ENCODE assay signal across 19 mouse cellular contexts in the genomic region with DNA sequence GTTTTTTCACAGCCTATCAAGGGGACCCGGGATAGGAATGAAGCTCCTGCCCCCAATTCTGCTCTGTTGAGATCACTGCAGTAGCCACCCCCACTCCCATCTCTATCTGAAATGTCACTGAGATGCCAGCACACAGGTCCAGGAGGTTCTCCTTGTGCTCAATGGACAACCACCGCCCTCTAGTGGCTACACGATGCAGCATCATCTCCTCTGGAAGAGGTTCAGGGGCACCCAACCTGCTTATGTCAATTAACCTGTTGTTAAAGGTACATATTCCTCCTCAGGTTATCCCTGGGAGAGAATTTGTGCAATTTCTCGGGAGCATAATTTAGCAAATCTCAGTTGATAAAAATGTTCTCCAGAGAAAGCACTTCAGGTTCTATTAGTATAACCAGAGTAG. TPM values are rescaled to one million over a fixed set of nuclear protein-coding genes. Genes with fewer than 3 reads are reported as not detected.
DNase-seq lines count a peak whose midpoint lies in the region; ATAC-seq and TF ChIP-seq lines count a peak whose summit lies in the region.
"Not testable (repeated sequence)": the region's sequence is repeated elsewhere in the genome, so short reads cannot be mapped to it uniquely, and the experiment has no call there.
"Had no signal": no experiment of that assay in that cellular context is flagged by ENCODE, and none has a peak within 500 bp of the region (broad histone marks: within the 10 kb centered on the region; RNA-seq: fewer than 3 reads in every experiment).

No protein-coding gene starts in this region.

- H3K9me3 ChIP-seq in kidney, postnatal 0 days (replicated peaks; ENCODE audit: low read length): not testable (repeated sequence)

- not testable (repeated sequence) for ATAC-seq in kidney, postnatal 0 days (replicated peaks; ENCODE audit: low FRiP score, low read depth)

- not testable (repeated sequence) for H3K4me2 ChIP-seq in kidney, postnatal 0 days (ENCODE audit: low read length)

- H3K36me3 ChIP-seq in heart, adult 2 months (ENCODE audit: control insufficient read depth, insufficient read depth, low read length); kidney, postnatal 0 days (ENCODE audit: insufficient read depth, low read length): not testable (repeated sequence)

- 5% methylated on average over 3 of the region's 4 CpGs for WGBS in heart, adult 2 months
- WGBS in kidney, postnatal 0 days: 8% methylated on average over 3 of the region's 4 CpGs

- not testable (repeated sequence) for H3K27me3 ChIP-seq in heart, adult 2 months (ENCODE audit: control insufficient read depth, insufficient read depth, low read length); kidney, postnatal 0 days (ENCODE audit: insufficient read depth, low read length)

- H3K4me1 ChIP-seq in heart, adult 2 months (ENCODE audit: control insufficient read depth, insufficient read depth, low read length); kidney, postnatal 0 days (replicated peaks; ENCODE audit: insufficient read depth, low read length): not testable (repeated sequence)

- peak; percentile 14 for DNase-seq in 416B (ENCODE audit: low read depth)
- DNase-seq in adrenal gland, postnatal 25 days: peak; percentile 41
- DNase-seq in cerebellum, adult 9-11 months: peak; percentile 21
- peak in 1 of 2 experiments; percentile 7 for DNase-seq in heart, adult 2 months
- not testable (repeated sequence) for DNase-seq in kidney, postnatal 0 days (ENCODE audit: low spot score)
- DNase-seq in left cerebral cortex, adult 2 months (ENCODE audit: extremely low spot score in 1 of 2, low spot score in 2 of 2): peak; percentile 37 to 44
- DNase-seq in lung, postnatal 36 days: peak; percentile 45
- peak; percentile 40 for DNase-seq in thymus, postnatal 14 days

- H3K79me2 ChIP-seq in heart, adult 2 months (replicated peaks; ENCODE audit: control insufficient read depth, insufficient read depth, low read length): not testable (repeated sequence)

- intact Hi-C loops in heart, adult 2 months (cut with DNase I); left cerebral cortex, adult 2 months (cut with DNase I): not testable (repeated sequence)

- not testable (repeated sequence) for H3K4me3 ChIP-seq in heart, adult 2 months; kidney, postnatal 0 days (replicated peaks; ENCODE audit: low read depth, low read length); left cerebral cortex, adult 2 months

- not testable (repeated sequence) for H3K9ac ChIP-seq in heart, adult 2 months (ENCODE audit: low read depth, low read length); kidney, postnatal 0 days (ENCODE audit: low read depth, low read length)

- peak; percentile 49 for TF ChIP-seq CTCF in heart, adult 2 months (IDR thresholded peaks at IDR 0.05)
- peak; percentile 48 for TF ChIP-seq CTCF in kidney, postnatal 0 days (IDR thresholded peaks at IDR 0.05; ENCODE audit: low read depth)
- peak; percentile 45 for TF ChIP-seq CTCF in left cerebral cortex, adult 2 months (IDR thresholded peaks at IDR 0.05)

- not testable (repeated sequence) for H3K27ac ChIP-seq in heart, adult 2 months; kidney, postnatal 0 days; left cerebral cortex, adult 2 months

- not testable (repeated sequence) for TF ChIP-seq POLR2A in heart, adult 2 months (IDR thresholded peaks at IDR 0.05; ENCODE audit: insufficient read depth, low read depth, low read length)

- TF ChIP-seq EP300 in heart, adult 2 months (IDR thresholded peaks at IDR 0.05; ENCODE audit: insufficient read depth, low read depth, low read length): not testable (repeated sequence)

RNA-seq across cellular contexts. Expression of a gene that starts 2.2 kb away (rescaled TPM):
- total RNA-seq in adrenal gland, postnatal 25 days (2021): not detected in 2 replicates
- total RNA-seq in heart, adult 2 months (2021): not detected
- not detected in 2 replicates for polyA plus RNA-seq in heart, adult 2 months (2012; rRNA removed)
- polyA plus RNA-seq in kidney, postnatal 0 days (2015; fragmentation: Nextera tagmentation; extraction: Ambion mirVana): not detected in 2 replicates
- total RNA-seq in left cerebral cortex, adult 2 months (2021): not detected
- total RNA-seq: heart, adult 8-10 months; hematopoietic stem cell, adult 5-6 weeks; layer of hippocampus, postnatal 14 days had no signal
- polyA plus RNA-seq: C2C12; embryonic facial prominence, embryonic 12.5 days; forebrain, embryonic 11.5 days; intestine, embryonic 15.5 days; limb, embryonic 11.5 days; lung, embryonic 15.5 days; midbrain, embryonic 11.5 days; stomach, embryonic 16.5 days had no signal

RNA-seq across cellular contexts. Expression of a gene that starts 7.2 kb away (rescaled TPM):
- not detected in 2 replicates for total RNA-seq in adrenal gland, postnatal 25 days (2021)
- total RNA-seq in heart, adult 2 months (2021): not detected
- not detected in 2 replicates for polyA plus RNA-seq in heart, adult 2 months (2012; rRNA removed)
- polyA plus RNA-seq in kidney, postnatal 0 days (2015; fragmentation: Nextera tagmentation; extraction: Ambion mirVana): not detected in 2 replicates
- total RNA-seq in left cerebral cortex, adult 2 months (2021): not detected
- total RNA-seq: heart, adult 8-10 months; hematopoietic stem cell, adult 5-6 weeks; layer of hippocampus, postnatal 14 days had no signal
- polyA plus RNA-seq: C2C12; embryonic facial prominence, embryonic 12.5 days; forebrain, embryonic 11.5 days; intestine, embryonic 15.5 days; limb, embryonic 11.5 days; lung, embryonic 15.5 days; midbrain, embryonic 11.5 days; stomach, embryonic 16.5 days had no signal

RNA-seq across cellular contexts. Expression of a gene that starts 13.2 kb away (rescaled TPM):
- not detected in 2 replicates for total RNA-seq in adrenal gland, postnatal 25 days (2021)
- not detected for total RNA-seq in heart, adult 2 months (2021)
- polyA plus RNA-seq in heart, adult 2 months (2012; rRNA removed): not detected in 2 replicates
- polyA plus RNA-seq in kidney, postnatal 0 days (2015; fragmentation: Nextera tagmentation; extraction: Ambion mirVana): not detected in 2 replicates
- total RNA-seq in left cerebral cortex, adult 2 months (2021): not detected
- total RNA-seq: heart, adult 8-10 months; hematopoietic stem cell, adult 5-6 weeks; layer of hippocampus, postnatal 14 days had no signal
- polyA plus RNA-seq: C2C12; embryonic facial prominence, embryonic 12.5 days; forebrain, embryonic 11.5 days; intestine, embryonic 15.5 days; limb, embryonic 11.5 days; lung, embryonic 15.5 days; midbrain, embryonic 11.5 days; stomach, embryonic 16.5 days had no signal

RNA-seq across cellular contexts. Expression of a gene that starts 25.0 kb away (rescaled TPM):
- total RNA-seq in adrenal gland, postnatal 25 days (2021): not detected in 2 replicates
- total RNA-seq in heart, adult 2 months (2021): not detected
- not detected in 2 replicates for polyA plus RNA-seq in heart, adult 2 months (2012; rRNA removed)
- not detected in 2 replicates for polyA plus RNA-seq in kidney, postnatal 0 days (2015; fragmentation: Nextera tagmentation; extraction: Ambion mirVana)
- total RNA-seq in left cerebral cortex, adult 2 months (2021): not detected
- total RNA-seq: heart, adult 8-10 months; hematopoietic stem cell, adult 5-6 weeks; layer of hippocampus, postnatal 14 days had no signal
- polyA plus RNA-seq: C2C12; embryonic facial prominence, embryonic 12.5 days; forebrain, embryonic 11.5 days; intestine, embryonic 15.5 days; limb, embryonic 11.5 days; lung, embryonic 15.5 days; midbrain, embryonic 11.5 days; stomach, embryonic 16.5 days had no signal

RNA-seq across cellular contexts. Expression of a gene that starts 36.6 kb away (rescaled TPM):
- total RNA-seq in adrenal gland, postnatal 25 days (2021): not detected in 2 replicates
- not detected for total RNA-seq in heart, adult 2 months (2021)
- not detected in 2 replicates for polyA plus RNA-seq in heart, adult 2 months (2012; rRNA removed)
- polyA plus RNA-seq in kidney, postnatal 0 days (2015; fragmentation: Nextera tagmentation; extraction: Ambion mirVana): not detected in 2 replicates
- total RNA-seq in left cerebral cortex, adult 2 months (2021): not detected
- total RNA-seq: heart, adult 8-10 months; hematopoietic stem cell, adult 5-6 weeks; layer of hippocampus, postnatal 14 days had no signal
- polyA plus RNA-seq: C2C12; embryonic facial prominence, embryonic 12.5 days; forebrain, embryonic 11.5 days; intestine, embryonic 15.5 days; limb, embryonic 11.5 days; lung, embryonic 15.5 days; midbrain, embryonic 11.5 days; stomach, embryonic 16.5 days had no signal
